Mouse (Mus musculus) ES-E14 (cell line): Measurements from ENCODE around the gene Rpl10a. TPM values are rescaled to one million over a fixed set of nuclear protein-coding genes. Genes with fewer than 3 reads are reported as not detected.

Source experiments
- DNase-seq: peaks from one replicate; pipeline ENCODE4 v3.0.0-alpha.2; 2013; ENCODE audit warnings: low read depth, low spot score
- H3K27ac ChIP-seq: 2 replicates; pipeline ENCODE4 v1.5.1; 2012; ENCODE audit warnings: low read depth, mild to moderate bottlenecking, low read length, moderate library complexity, mixed read lengths; ENCODE audit not compliant: poor library complexity, insufficient read depth, severe bottlenecking
- H3K36me3 ChIP-seq: 2 replicates; pipeline ENCODE4 v1.6.1; 2012; ENCODE audit warnings: mild to moderate bottlenecking, low read length, moderate library complexity, mixed read lengths; ENCODE audit not compliant: control insufficient read depth, poor library complexity, insufficient read depth, severe bottlenecking
- H3K4me1 ChIP-seq, 2 experiments: fragments of 150-350 bp in 1 of 2; sonication (generic) in 1 of 2; 2 replicates each; pipeline ENCODE4 v1.6.1; 2012; ENCODE audit warnings: low read length in 2 of 2, mild to moderate bottlenecking in 1 of 2, mixed read lengths in 1 of 2; ENCODE audit not compliant: control insufficient read depth in 2 of 2, insufficient read depth in 2 of 2, poor library complexity in 1 of 2
- H3K4me3 ChIP-seq, 2 experiments: fragments of 150-350 bp in 1 of 2; sonication (generic) in 1 of 2; 2 replicates each; pipeline ENCODE4 v1.5.1; 2012; ENCODE audit warnings: low read length in 2 of 2, low read depth in 1 of 2, mild to moderate bottlenecking in 1 of 2, mixed read lengths in 1 of 2; ENCODE audit not compliant: insufficient read depth in 1 of 2, poor library complexity in 1 of 2, severe bottlenecking in 1 of 2
- H3K9ac ChIP-seq: 2 replicates; pipeline ENCODE4 v1.6.1; 2012; ENCODE audit warnings: low read depth, mild to moderate bottlenecking, low read length, mixed read lengths; ENCODE audit not compliant: poor library complexity, insufficient read depth, severe bottlenecking
- H3K9me3 ChIP-seq: fragments of 150-350 bp; sonication (generic); 2 replicates; pipeline ENCODE4 v1.6.1; 2012; ENCODE audit warnings: low read depth, mild to moderate bottlenecking, low read length; ENCODE audit not compliant: control insufficient read depth, insufficient read depth
- CHD2 ChIP-seq: IDR thresholded peaks from 2 replicates; pipeline ENCODE4 v1.6.1; 2014; ENCODE audit warnings: mild to moderate bottlenecking, low read depth, low read length, inconsistent platforms
- HCFC1 ChIP-seq: IDR thresholded peaks from 2 replicates; pipeline ENCODE4 v1.6.1; 2012; ENCODE audit warnings: low read length, inconsistent platforms, borderline replicate concordance; ENCODE audit not compliant: insufficient read depth
- MAFK ChIP-seq: IDR thresholded peaks from 2 replicates; pipeline ENCODE4 v1.6.1; 2014; ENCODE audit warnings: mild to moderate bottlenecking, low read depth, low read length, inconsistent platforms; ENCODE audit not compliant: insufficient read depth
- ZC3H11A ChIP-seq: IDR thresholded peaks from 2 replicates; pipeline ENCODE4 v1.6.1; 2012; ENCODE audit warnings: low read depth, mild to moderate bottlenecking, inconsistent platforms, low read length, borderline replicate concordance
- ZNF384 ChIP-seq: IDR thresholded peaks from 2 replicates; pipeline ENCODE4 v1.6.1; 2012; ENCODE audit warnings: low read depth, low read length, inconsistent platforms
- in situ Hi-C, 2 experiments: fragments of 600-800 bp; cut with MboI; formaldehyde crosslinking; loops; one replicate each; pipeline ENCODE4 v1.15.1; 2025; ENCODE audit warnings: low sequenced_read_pairs in 2 of 2, inconsistent platforms in 1 of 2; ENCODE audit not compliant: unreplicated experiment in 2 of 2
- total RNA-seq: library from RNA; depleted of rRNA; stranded (reverse); fragments of 300-350 nt; gene quantifications from 2 replicates; pipeline ENCODE4 v1.2.3, GENCODE M21; 2012

Gene Rpl10a
- total RNA-seq, 1 experiment = 2,234 TPM

DNA sequence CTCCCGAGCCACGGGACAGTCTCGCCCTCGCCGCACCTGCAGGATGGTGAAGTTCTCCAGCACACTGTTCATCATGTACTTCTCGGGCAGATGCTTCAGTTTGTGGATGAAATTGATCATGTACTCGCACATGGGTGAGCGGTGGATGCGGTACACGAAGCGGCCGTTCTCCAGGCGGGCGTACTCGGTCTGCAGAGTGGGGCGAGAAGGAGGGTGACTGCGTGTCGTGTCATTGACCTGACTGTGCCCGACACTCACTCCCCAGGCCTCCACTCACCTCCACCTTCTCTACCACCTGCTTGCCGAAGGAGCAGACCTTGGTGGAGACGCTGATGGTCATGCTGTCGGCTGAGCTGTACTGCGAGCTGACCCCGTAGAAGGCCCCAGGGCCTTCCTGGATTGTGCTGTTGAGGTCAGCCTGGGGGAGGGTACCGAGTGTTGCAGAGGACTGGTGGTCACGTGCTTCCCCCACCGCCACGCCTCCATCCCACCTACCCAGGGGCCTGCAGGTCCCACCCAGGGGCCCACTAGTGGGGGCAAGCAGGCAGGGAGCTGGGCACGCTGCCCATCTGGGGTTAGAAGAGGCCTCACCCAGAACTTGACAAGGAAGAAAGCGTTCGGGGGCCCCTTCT is 4.8 kb downstream of the Rpl10a start:
- TF ChIP-seq HCFC1 (no peak), ZC3H11A (no peak), CHD2 (no peak), ZNF384 (no peak), MAFK (no peak)
- H3K27ac ChIP-seq = no peak overlapping the region
- peaks cover 35% of the 10 kb centered on the region for H3K36me3 ChIP-seq
- H3K4me3 ChIP-seq = no peak overlapping the region
- H3K4me1 ChIP-seq = peaks cover 0 to 31% of the 10 kb centered on the region in 2 experiments; a peak in 1 of 4 replicates
- in situ Hi-C loops = no loop called here
- H3K9me3 ChIP-seq = no peaks in the 10 kb centered on the region
- no peak for DNase-seq
- no peak overlapping the region for H3K9ac ChIP-seq

DNA sequence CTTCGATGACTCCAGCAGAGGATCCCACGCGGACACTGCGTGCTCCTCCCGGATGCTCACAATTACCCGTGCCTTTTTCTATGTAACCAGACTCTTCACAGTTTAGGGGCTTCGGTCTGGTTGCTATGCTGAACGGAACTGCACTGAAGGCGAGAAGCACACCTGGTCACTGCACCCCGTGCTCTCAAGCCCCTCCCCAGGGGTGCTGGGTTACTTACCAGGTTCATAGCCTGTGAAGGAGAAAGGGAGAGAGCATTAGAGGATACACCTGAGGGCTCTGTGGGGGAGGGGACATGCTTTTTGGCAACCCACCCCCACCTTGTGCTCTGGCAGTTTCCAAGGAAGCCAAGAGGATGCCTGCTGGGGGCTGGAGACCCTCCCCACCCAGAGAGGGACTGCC is 7.0 kb downstream of the Rpl10a start:
- H3K9me3 ChIP-seq = no peaks in the 10 kb centered on the region
- H3K4me1 ChIP-seq = peaks cover 0 to 36% of the 10 kb centered on the region in 2 experiments; a peak in 1 of 4 replicates
- H3K36me3 ChIP-seq = peaks cover 17% of the 10 kb centered on the region
- DNase-seq = no peak
- H3K4me3 ChIP-seq = no peak overlapping the region
- H3K9ac ChIP-seq = no peak overlapping the region
- TF ChIP-seq HCFC1 (no peak), CHD2 (no peak), MAFK (no peak), ZC3H11A (no peak), ZNF384 (no peak)
- H3K27ac ChIP-seq = no peak overlapping the region
- in situ Hi-C loops = no loop called here

- H3K4me1 ChIP-seq = peaks cover 0 to 38% of the 10 kb centered on the region in 2 experiments; a peak in 2 of 4 replicates
- H3K27ac ChIP-seq = no peak overlapping the region
- DNase-seq = no peak
- TF ChIP-seq HCFC1 (no peak), MAFK (no peak), ZNF384 (no peak), CHD2 (no peak), ZC3H11A (no peak)
- in situ Hi-C loops = no loop called here
- H3K4me3 ChIP-seq = no peak overlapping the region
- peaks cover 4% of the 10 kb centered on the region; the same call in 1 of the 2 replicates for H3K36me3 ChIP-seq
- H3K9me3 ChIP-seq = no peaks in the 10 kb centered on the region
- H3K9ac ChIP-seq = no peak overlapping the region
Measured at GRCm38 (mm10) chr17:28337547-28337946, 9.3 kb downstream of the Rpl10a start.

GRCm38 (mm10) chr17:28340578-28340977 is 12.3 kb downstream of the Rpl10a start:
- H3K4me3 ChIP-seq = peak overlapping the region in 1 of 2 experiments; percentile 44; a peak in 1 of 4 replicates
- in situ Hi-C loops = no loop called here
- H3K9me3 ChIP-seq = no peaks in the 10 kb centered on the region
- no peaks in the 10 kb centered on the region; the same call in 1 of the 2 replicates for H3K36me3 ChIP-seq
- H3K4me1 ChIP-seq = peaks cover 3 to 34% of the 10 kb centered on the region in 2 experiments; a peak in 2 of 4 replicates
- H3K9ac ChIP-seq = 0 out of 2 replicates have a peak overlapping the region, but pooled peaks have one; percentile 37
- no peak for TF ChIP-seq MAFK
- no peak for TF ChIP-seq ZC3H11A
- no peak for TF ChIP-seq ZNF384
- TF ChIP-seq HCFC1 = no peak
- no peak for TF ChIP-seq CHD2
- peak overlapping the region; percentile 30; the same call in 1 of the 2 replicates for H3K27ac ChIP-seq
- DNase-seq = no peak
